Mouse (Mus musculus) intestine, embryonic 16.5 days (tissue): Measurements from ENCODE around the gene Lgals3bp. TPM values are rescaled to one million over a fixed set of nuclear protein-coding genes. Genes with fewer than 3 reads are reported as not detected.
A peak's percentile ranks its signal among the peaks of the same experiment; 100 is the strongest.

Experiments used
- ATAC-seq: fragments of 200-750 bp; cut with Nextera tagmentation; 2 replicates; pipeline ENCODE4 v1.8.0; 2017; ENCODE audit warnings: moderate TSS enrichment, moderate library complexity
- H3K27ac ChIP-seq: fragments of 300-500 bp; sonication (generic); 2 replicates; pipeline ENCODE4 v1.5.1; 2014; ENCODE audit warnings: mild to moderate bottlenecking, low read length
- H3K27me3 ChIP-seq: fragments of 300-500 bp; sonication (generic); replicated peaks from 2 replicates; pipeline ENCODE4 v1.6.1; 2014; ENCODE audit warnings: low read length, control low read depth, mixed read lengths; ENCODE audit not compliant: control insufficient read depth, insufficient read depth
- H3K36me3 ChIP-seq: fragments of 300-500 bp; sonication (generic); 2 replicates; pipeline ENCODE4 v1.6.1; 2014; ENCODE audit warnings: low read length, control low read depth; ENCODE audit not compliant: control insufficient read depth, insufficient read depth
- H3K4me1 ChIP-seq: fragments of 300-500 bp; sonication (generic); 2 replicates; pipeline ENCODE4 v1.6.1; 2014; ENCODE audit warnings: low read length, control low read depth, mixed read lengths; ENCODE audit not compliant: control insufficient read depth, insufficient read depth
- H3K4me2 ChIP-seq: fragments of 300-500 bp; sonication (generic); 2 replicates; pipeline ENCODE4 v1.6.1; 2014; ENCODE audit warnings: low read depth, low read length, control low read depth
- H3K4me3 ChIP-seq: fragments of 300-500 bp; sonication (generic); 2 replicates; pipeline ENCODE4 v1.5.1; 2014; ENCODE audit warnings: mild to moderate bottlenecking, low read length
- H3K9ac ChIP-seq: fragments of 300-500 bp; sonication (generic); 2 replicates; pipeline ENCODE4 v1.6.1; 2014; ENCODE audit warnings: low read depth, low read length
- H3K9me3 ChIP-seq: fragments of 300-500 bp; sonication (generic); 2 replicates; pipeline ENCODE4 v1.6.1; 2016; ENCODE audit warnings: low read length, control low read depth; ENCODE audit not compliant: control insufficient read depth
- WGBS: fragments of 180-500 bp; shearing (Covaris S2); extraction: QIAGEN DNeasy Blood & Tissue Kit; methylation state at CpG from one replicate; pipeline ENCODE4 v1.1.7; 2014; 5-methylcytosine and 5-hydroxymethylcytosine counted together
- polyA plus RNA-seq: library from polyadenylated mRNA; unstranded; fragments of >200 nt; fragmentation: Nextera tagmentation; extraction: Ambion mirVana; gene quantifications from 2 replicates; pipeline ENCODE4 v1.2.1, GENCODE M21; 2015

The Lgals3bp gene
- polyA plus RNA-seq, 1 experiment from 2014 or later = 226 TPM

GRCm38 (mm10) chr11:118426765-118427164 lies 24.9 kb upstream of the Lgals3bp start:
- no peak overlapping the region for H3K4me2 ChIP-seq
- no peaks in the 10 kb centered on the region for H3K36me3 ChIP-seq
- H3K9ac ChIP-seq = no peak overlapping the region
- no peak overlapping the region for H3K4me3 ChIP-seq
- whole genome bisulfite sequencing = 72% methylated on average over 5 of the region's 5 CpGs
- ATAC-seq = no peak
- H3K27ac ChIP-seq = no peak overlapping the region
- 0 out of 2 replicates have a peak, but pooled peaks cover 2% of the 10 kb centered on the region for H3K27me3 ChIP-seq
- no peaks in the 10 kb centered on the region for H3K9me3 ChIP-seq
- peaks cover 36% of the 10 kb centered on the region for H3K4me1 ChIP-seq

DNA sequence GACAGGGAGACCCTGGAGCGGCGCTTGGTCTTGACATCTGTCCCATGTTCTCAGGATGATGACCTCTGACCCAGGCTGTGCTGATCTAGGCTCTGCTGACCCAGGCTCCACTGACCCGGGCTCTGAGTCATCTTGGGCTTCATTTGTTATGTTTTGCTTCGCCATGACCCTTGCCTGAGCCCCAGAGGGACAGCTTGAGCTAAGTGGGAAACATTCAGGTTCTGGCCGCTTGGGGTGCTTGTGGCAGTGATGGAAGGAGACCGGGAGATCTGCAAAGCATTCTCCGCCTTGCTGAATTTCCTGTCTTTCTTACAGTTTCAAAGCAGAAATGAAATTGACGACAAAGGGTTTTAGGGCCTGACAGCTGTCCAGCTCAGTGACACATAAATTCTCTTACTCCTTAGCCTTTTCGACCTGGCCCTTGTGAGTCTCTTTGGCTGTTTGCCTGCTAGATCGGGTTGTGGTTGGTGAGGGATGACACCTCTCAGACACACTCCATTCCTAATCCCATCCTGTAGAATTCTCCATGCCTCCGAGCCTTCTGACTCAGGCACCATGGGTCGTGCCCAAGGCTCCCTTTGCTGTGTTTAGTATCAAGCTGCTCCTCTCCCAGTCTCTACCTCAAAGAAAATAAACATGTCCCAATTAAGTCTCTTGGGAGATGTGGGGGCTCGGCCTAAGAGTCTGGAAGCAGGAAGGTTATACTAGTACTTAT lies 22.9 kb upstream of the Lgals3bp start:
- Histone ChIP-seq H3K4me3 (no peak overlapping the region), H3K27me3 (0 out of 2 replicates have a peak, but pooled peaks cover 2% of the 10 kb centered on the region), H3K9ac (no peak overlapping the region), H3K27ac (no peak overlapping the region), H3K4me1 (peaks cover 24% of the 10 kb centered on the region), H3K4me2 (no peak overlapping the region), H3K9me3 (no peaks in the 10 kb centered on the region), H3K36me3 (no peaks in the 10 kb centered on the region)
- no peak for ATAC-seq
- WGBS = 59% methylated on average over 13 of the region's 13 CpGs

DNA sequence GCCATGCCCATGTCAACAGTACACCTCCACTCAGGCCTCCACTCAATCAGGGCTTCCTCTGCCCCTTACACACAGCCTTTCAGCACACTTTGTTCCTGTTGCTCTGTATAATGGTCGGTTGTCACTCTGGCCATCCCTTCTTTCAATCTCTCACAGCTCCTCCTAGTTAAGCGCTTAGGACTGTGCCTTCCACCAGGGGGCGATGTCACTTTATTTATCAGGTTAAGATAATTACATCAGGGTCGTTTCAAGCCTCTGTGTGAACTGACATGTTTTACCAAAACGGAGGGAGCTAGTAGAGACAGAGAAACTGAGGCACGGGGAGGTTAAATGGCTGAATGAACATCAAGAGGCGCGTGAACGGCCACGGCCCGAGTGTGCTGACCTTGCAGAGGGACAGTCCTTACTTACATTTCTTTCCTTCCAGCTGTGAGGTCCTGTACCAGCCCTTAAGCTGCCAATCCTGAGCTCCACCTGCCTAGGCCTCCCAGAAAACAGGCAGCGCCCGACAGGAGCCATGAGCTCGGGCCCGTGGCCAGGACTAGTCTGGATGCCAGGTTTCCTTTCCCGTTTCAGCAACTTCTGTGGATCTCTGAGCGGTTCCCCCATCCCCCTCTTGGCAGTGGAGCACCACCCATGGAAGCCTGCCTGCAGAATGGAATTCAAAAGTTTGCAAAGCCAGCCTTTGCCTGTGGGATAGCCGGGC lies 21.5 kb upstream of the Lgals3bp start:
- 5% methylated on average over 18 of the region's 18 CpGs for WGBS
- H3K4me3 ChIP-seq = peak overlapping the region; percentile 10
- 0 out of 2 replicates have a peak, but pooled peaks cover 2% of the 10 kb centered on the region for H3K27me3 ChIP-seq
- ATAC-seq = no peak
- H3K36me3 ChIP-seq = no peaks in the 10 kb centered on the region
- H3K9me3 ChIP-seq = no peaks in the 10 kb centered on the region
- peak overlapping the region; percentile 41 for H3K9ac ChIP-seq
- H3K4me2 ChIP-seq = peak overlapping the region; percentile 42
- H3K4me1 ChIP-seq = peaks cover 21% of the 10 kb centered on the region
- H3K27ac ChIP-seq = no peak overlapping the region

GRCm38 (mm10) chr11:118420261-118420660 lies 18.4 kb upstream of the Lgals3bp start:
- Histone ChIP-seq H3K9me3 (no peaks in the 10 kb centered on the region), H3K4me3 (no peak overlapping the region), H3K9ac (no peak overlapping the region), H3K36me3 (0 out of 2 replicates have a peak, but pooled peaks cover under 1% of the 10 kb centered on the region), H3K27me3 (no peaks in the 10 kb centered on the region), H3K4me2 (no peak overlapping the region), H3K27ac (peak overlapping the region; percentile 24; the same call in 1 of the 2 replicates), H3K4me1 (peaks cover 37% of the 10 kb centered on the region)
- WGBS = 61% methylated on average over 7 of the region's 7 CpGs
- no peak for ATAC-seq

DNA sequence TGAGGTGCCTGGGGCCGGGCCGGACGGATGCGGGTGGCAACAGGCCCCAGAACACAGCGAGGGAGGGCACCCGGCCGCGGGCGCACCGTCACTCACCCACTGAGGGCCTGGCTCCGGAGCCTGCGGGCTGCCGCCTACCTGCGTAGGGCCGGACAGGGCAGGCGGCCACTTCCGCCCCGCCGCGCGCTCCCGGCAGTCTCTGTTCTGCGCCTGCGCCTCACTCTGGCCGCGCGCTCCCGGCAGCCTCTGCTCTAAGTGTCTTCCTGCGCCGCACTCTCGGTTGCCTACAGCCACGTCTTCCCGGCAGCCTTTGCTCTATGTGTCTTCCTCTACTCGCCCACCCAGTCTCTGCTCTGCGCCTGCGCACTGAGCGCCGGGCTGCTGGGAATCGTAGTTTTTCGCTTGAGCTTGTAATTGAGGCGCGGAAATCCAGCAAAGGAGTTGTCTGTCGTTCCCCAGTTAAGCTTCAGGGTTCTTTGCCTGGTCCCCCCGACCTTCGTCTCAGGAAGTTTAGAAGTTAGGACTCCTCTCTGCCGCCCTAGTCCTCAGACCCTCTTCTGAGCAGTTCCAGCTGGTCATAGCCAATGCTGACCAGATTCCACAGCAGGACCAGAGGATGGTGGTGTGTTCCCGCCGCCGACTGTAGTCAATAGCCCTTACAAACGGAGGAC lies 17.1 kb upstream of the Lgals3bp start, which contains the start of gene Cant1:
Gene Cant1 (minus strand): TSS at position 253 of the 671 bp plus-strand sequence.
- Histone ChIP-seq H3K9me3 (no peaks in the 10 kb centered on the region), H3K4me2 (peak within 1 kb of the TSS; percentile 84), H3K27me3 (no peaks in the 10 kb centered on the region), H3K36me3 (0 out of 2 replicates have a peak, but pooled peaks cover 2% of the 10 kb centered on the region), H3K27ac (peak within 1 kb of the TSS; percentile 84), H3K9ac (peak within 1 kb of the TSS; percentile 98), H3K4me3 (peak within 1 kb of the TSS; percentile 94), H3K4me1 (peaks cover 42% of the 10 kb centered on the region)
- ATAC-seq = peak; percentile 90
- WGBS = under 1% methylated on average over 50 of the region's 50 CpGs

GRCm38 (mm10) chr11:118418442-118418833 lies 16.5 kb upstream of the Lgals3bp start:
- Histone ChIP-seq H3K27me3 (no peaks in the 10 kb centered on the region), H3K4me1 (peaks cover 40% of the 10 kb centered on the region), H3K36me3 (0 out of 2 replicates have a peak, but pooled peaks cover 2% of the 10 kb centered on the region), H3K4me3 (peak overlapping the region; percentile 94), H3K9ac (peak overlapping the region; percentile 98), H3K4me2 (peak overlapping the region; percentile 84), H3K9me3 (no peaks in the 10 kb centered on the region), H3K27ac (peak overlapping the region; percentile 84)
- WGBS = 2% methylated on average over 12 of the region's 12 CpGs
- peak; percentile 36 for ATAC-seq

DNA sequence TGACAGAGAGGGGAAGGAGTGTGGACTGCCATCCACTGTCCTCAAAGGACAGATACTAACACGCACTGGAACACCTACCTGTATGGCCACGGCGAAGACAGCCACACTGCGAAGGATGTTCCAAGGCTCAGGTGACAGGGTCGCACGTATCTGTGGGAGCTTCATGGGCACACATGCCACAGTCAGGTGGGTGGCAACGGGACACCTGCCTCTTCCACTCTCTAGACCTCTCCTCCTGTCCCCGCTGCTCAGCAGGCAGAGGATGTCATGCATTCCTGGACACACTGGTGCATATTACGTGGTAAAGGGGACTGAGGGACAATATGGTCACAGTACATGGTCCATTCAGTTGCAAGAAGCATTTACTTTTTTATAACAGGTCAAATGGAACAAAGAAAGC lies 15.6 kb upstream of the Lgals3bp start:
- Histone ChIP-seq H3K9me3 (no peaks in the 10 kb centered on the region), H3K9ac (peak overlapping the region; percentile 98), H3K27ac (peak overlapping the region; percentile 84; the same call in 1 of the 2 replicates), H3K4me1 (peaks cover 39% of the 10 kb centered on the region), H3K4me2 (peak overlapping the region; percentile 84), H3K36me3 (0 out of 2 replicates have a peak, but pooled peaks cover 2% of the 10 kb centered on the region), H3K4me3 (peak overlapping the region; percentile 94), H3K27me3 (no peaks in the 10 kb centered on the region)
- 91% methylated on average over 9 of the region's 9 CpGs for WGBS
- ATAC-seq = no peak

DNA sequence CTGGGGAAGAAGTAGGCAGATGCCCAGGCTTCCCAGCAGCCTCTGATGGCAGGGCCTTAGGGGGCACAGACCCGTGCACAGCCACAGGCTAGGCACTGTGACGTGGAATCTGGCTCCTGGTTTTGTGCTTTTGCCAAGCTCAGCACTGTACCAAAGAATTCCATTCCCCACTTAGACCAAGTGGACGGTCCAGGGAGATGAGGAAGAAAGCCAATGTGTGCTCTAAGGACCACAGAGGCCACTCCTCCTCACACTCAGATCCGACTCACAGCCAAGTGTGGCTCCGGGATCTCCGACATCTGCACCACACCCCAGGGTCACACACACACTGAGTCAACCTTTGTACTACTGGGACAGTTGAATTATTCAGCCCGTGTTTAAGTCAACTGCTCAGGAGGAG lies 14.2 kb upstream of the Lgals3bp start:
- peak overlapping the region; percentile 93 for H3K27ac ChIP-seq
- ATAC-seq = peak; percentile 61
- peak overlapping the region; percentile 15; the same call in 1 of the 2 replicates for H3K4me3 ChIP-seq
- H3K9me3 ChIP-seq = no peaks in the 10 kb centered on the region
- whole genome bisulfite sequencing = 68% methylated on average over 7 of the region's 7 CpGs
- peak overlapping the region; percentile 47 for H3K4me2 ChIP-seq
- peak overlapping the region; percentile 51 for H3K9ac ChIP-seq
- H3K4me1 ChIP-seq = peaks cover 47% of the 10 kb centered on the region
- no peaks in the 10 kb centered on the region for H3K27me3 ChIP-seq
- peaks cover 2% of the 10 kb centered on the region; the same call in 1 of the 2 replicates for H3K36me3 ChIP-seq

DNA sequence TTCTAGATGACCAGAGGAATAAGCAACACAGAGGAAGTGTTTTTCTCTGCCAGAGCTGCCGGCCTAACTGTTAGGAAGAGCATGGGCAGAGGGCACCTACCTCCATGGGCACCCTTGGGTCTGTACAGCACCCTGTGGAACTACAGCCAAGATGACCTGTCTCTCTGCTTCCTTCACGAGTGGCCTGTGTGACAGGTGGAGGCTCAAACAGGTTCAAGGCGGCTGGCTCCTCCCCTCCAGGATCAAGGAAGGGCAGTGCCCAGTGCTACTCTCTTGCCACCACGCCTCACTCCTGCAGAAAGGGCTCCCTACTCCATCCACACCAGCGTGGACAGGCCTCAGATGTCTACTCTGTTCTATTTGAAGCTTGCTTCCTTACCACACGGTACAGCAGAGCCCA lies 13.7 kb upstream of the Lgals3bp start:
- Histone ChIP-seq H3K9me3 (no peaks in the 10 kb centered on the region), H3K4me1 (peaks cover 50% of the 10 kb centered on the region), H3K27me3 (no peaks in the 10 kb centered on the region), H3K36me3 (peaks cover 2% of the 10 kb centered on the region; the same call in 1 of the 2 replicates), H3K9ac (peak overlapping the region; percentile 51), H3K27ac (peak overlapping the region; percentile 93), H3K4me2 (peak overlapping the region; percentile 47), H3K4me3 (peak overlapping the region; percentile 15; the same call in 1 of the 2 replicates)
- peak; percentile 17 for ATAC-seq
- WGBS = 74% methylated on average over 6 of the region's 6 CpGs
